Mouse (Mus musculus): ENCODE measurements around the gene Mrgprd.
A peak's percentile ranks its signal among the peaks of the same experiment; 100 is the strongest.

Mrgprd gene

GRCm38 (mm10) chr7:145314785-145315411 lies at the start of gene Mrgprd:
TSS of gene Mrgprd (plus strand) at chr7:145314835.
- no peak for DNase-seq (ENCODE audit: inconsistent ontology term)

- DNase-seq (ENCODE audit: inconsistent ontology term): peak; percentile 91
Observed at GRCm38 (mm10) chr7:145266011-145266410, 48.6 kb upstream of the Mrgprd start.

- DNase-seq (ENCODE audit: inconsistent ontology term): no peak
Observed at GRCm38 (mm10) chr7:145268890-145269289, 45.7 kb upstream of the Mrgprd start.

- DNase-seq (ENCODE audit: inconsistent ontology term): no peak
Observed at GRCm38 (mm10) chr7:145270955-145271354, 43.7 kb upstream of the Mrgprd start.

GRCm38 (mm10) chr7:145275488-145275887 lies 39.1 kb upstream of the Mrgprd start:
- DNase-seq (ENCODE audit: inconsistent ontology term): no peak

GRCm38 (mm10) chr7:145281396-145281795 lies 33.2 kb upstream of the Mrgprd start:
- DNase-seq (ENCODE audit: inconsistent ontology term): no peak

GRCm38 (mm10) chr7:145283041-145283440 lies 31.6 kb upstream of the Mrgprd start:
- DNase-seq (ENCODE audit: inconsistent ontology term): no peak

- peak; percentile 98 for DNase-seq (ENCODE audit: inconsistent ontology term)
Observed at GRCm38 (mm10) chr7:145283487-145284187, 31.0 kb upstream of the Mrgprd start, which contains the start of gene Tpcn2. TSS of gene Tpcn2 (minus strand) at chr7:145284011.

GRCm38 (mm10) chr7:145284293-145284692 lies 30.3 kb upstream of the Mrgprd start:
- DNase-seq (ENCODE audit: inconsistent ontology term): no peak

- no peak for DNase-seq (ENCODE audit: inconsistent ontology term)
Observed at GRCm38 (mm10) chr7:145285476-145285875, 29.2 kb upstream of the Mrgprd start.

GRCm38 (mm10) chr7:145287410-145287809 lies 27.2 kb upstream of the Mrgprd start:
- DNase-seq (ENCODE audit: inconsistent ontology term): no peak

GRCm38 (mm10) chr7:145289302-145289701 lies 25.3 kb upstream of the Mrgprd start:
- no peak for DNase-seq (ENCODE audit: inconsistent ontology term)

- DNase-seq (ENCODE audit: inconsistent ontology term): no peak
Observed at GRCm38 (mm10) chr7:145291847-145292246, 22.8 kb upstream of the Mrgprd start.

- no peak for DNase-seq (ENCODE audit: inconsistent ontology term)
Observed at GRCm38 (mm10) chr7:145292726-145293125, 21.9 kb upstream of the Mrgprd start.

GRCm38 (mm10) chr7:145293859-145294258 lies 20.8 kb upstream of the Mrgprd start:
- no peak for DNase-seq (ENCODE audit: inconsistent ontology term)

GRCm38 (mm10) chr7:145298666-145299490 lies 15.8 kb upstream of the Mrgprd start:
- no peak for DNase-seq (ENCODE audit: inconsistent ontology term)

- DNase-seq (ENCODE audit: inconsistent ontology term): peak; percentile 87
Observed at GRCm38 (mm10) chr7:145299562-145300320, 14.9 kb upstream of the Mrgprd start.

GRCm38 (mm10) chr7:145300321-145301007 lies 14.2 kb upstream of the Mrgprd start, which contains the start of gene Mrgprf:
TSS of gene Mrgprf (plus strand) at chr7:145300828.
- DNase-seq (ENCODE audit: inconsistent ontology term): no peak

GRCm38 (mm10) chr7:145301008-145301340 lies 13.7 kb upstream of the Mrgprd start:
- no peak for DNase-seq (ENCODE audit: inconsistent ontology term)

- DNase-seq (ENCODE audit: inconsistent ontology term): no peak
Observed at GRCm38 (mm10) chr7:145301341-145302005, 13.2 kb upstream of the Mrgprd start.

Measured in Muller cell, postnatal 12 days (primary cell).